Mouse (Mus musculus): ENCODE data around the gene Man1b1. TPM values are rescaled to one million over a fixed set of nuclear protein-coding genes. Genes with fewer than 3 reads are reported as not detected.
A peak's percentile ranks its signal among the peaks of the same experiment; 100 is the strongest.

The Man1b1 gene
- polyA plus RNA-seq, 1 experiment from 2014 or later: 47.0 TPM

DNA sequence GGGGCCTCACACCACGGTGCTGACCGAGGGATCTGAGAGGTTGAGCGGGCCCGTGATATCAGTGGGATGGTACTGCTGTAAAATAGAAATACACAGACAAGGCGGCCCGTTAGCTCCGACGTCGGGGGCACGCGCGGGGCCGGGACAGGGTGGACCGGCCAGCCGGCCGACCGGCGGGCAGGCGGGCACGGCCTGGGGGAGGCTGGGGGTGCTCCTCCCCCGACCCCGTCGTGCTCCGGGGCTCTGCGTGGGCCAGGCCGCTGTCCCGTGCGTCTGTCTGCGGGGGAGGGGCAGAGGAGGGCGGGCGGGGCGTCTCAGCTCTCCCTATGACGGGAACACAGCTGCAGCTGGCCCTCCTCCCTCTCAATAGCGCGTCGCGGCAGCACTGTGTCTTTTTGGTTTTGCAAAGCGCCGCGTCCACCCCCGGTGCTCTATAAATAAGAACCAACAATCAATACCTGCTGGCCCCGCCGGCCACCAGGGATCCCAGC is 40.0 kb upstream of the Man1b1 start:
- peak overlapping the region; percentile 55 for H3K4me2 ChIP-seq
- ATAC-seq (ENCODE audit: insufficient number of reproducible peaks, low FRiP score, low TSS enrichment, low read depth): no peak
- H3K27me3 ChIP-seq: peaks cover 100% of the 10 kb centered on the region
- WGBS: 3% methylated on average over 34 of the region's 43 CpGs
- H3K4me3 ChIP-seq: peak overlapping the region; percentile 36
- H3K36me3 ChIP-seq: no peaks in the 10 kb centered on the region
- H3K4me1 ChIP-seq: peaks cover 43% of the 10 kb centered on the region
- no peak overlapping the region for H3K27ac ChIP-seq
- H3K9ac ChIP-seq: no peak overlapping the region
- no peaks in the 10 kb centered on the region for H3K9me3 ChIP-seq

DNA sequence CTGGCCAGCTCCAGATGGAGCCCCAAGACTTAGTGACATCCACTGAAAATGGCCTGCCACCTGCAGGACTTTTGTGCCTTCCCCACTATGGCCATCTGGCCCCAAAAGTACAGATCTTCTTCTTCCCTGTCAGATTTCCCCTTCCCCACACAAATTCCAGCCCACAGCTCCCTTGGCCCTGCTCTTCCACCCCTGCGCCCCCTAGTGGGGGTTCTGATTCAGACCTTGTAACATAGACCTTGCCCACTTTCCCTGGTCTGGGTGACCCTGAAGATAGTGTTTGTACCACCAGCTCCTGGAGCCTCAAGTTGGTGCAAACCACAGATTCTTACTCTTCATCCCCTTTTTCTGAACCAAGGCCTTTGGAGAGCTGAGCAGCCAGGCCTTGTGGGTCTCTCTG is 39.3 kb upstream of the Man1b1 start:
- Histone ChIP-seq H3K9me3 (no peaks in the 10 kb centered on the region), H3K4me2 (peak overlapping the region; percentile 55; the same call in 1 of the 2 replicates), H3K9ac (no peak overlapping the region), H3K4me1 (peaks cover 39% of the 10 kb centered on the region), H3K27me3 (peaks cover 100% of the 10 kb centered on the region), H3K4me3 (0 out of 2 replicates have a peak overlapping the region, but pooled peaks have one; percentile 36), H3K36me3 (no peaks in the 10 kb centered on the region), H3K27ac (no peak overlapping the region)
- 0% methylated on average over 1 of the region's 1 CpGs for WGBS
- no peak for ATAC-seq (ENCODE audit: insufficient number of reproducible peaks, low FRiP score, low TSS enrichment, low read depth)

DNA sequence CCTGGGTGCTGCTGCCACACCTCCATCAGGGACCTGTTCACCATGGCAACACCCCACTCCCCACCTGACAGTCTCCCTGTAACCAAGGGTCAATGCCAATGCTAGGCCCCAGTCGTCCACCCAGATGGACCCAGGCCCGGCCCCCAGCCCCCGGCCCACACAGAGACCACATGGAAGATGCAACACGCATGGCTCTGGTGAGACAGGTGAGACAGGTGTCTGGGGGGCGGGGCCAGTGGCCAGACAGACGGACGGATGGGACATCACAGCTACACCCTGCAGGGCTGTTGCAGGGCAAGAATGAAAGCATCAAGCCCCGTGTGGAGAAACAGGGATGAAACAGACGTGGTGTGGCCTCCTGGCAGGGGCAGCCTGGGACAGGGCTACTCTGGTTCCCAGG is 38.4 kb upstream of the Man1b1 start:
- no peak for ATAC-seq (ENCODE audit: insufficient number of reproducible peaks, low FRiP score, low TSS enrichment, low read depth)
- 69% methylated on average over 9 of the region's 9 CpGs for WGBS
- Histone ChIP-seq H3K4me1 (peaks cover 39% of the 10 kb centered on the region), H3K36me3 (no peaks in the 10 kb centered on the region), H3K9me3 (no peaks in the 10 kb centered on the region), H3K9ac (no peak overlapping the region), H3K4me2 (no peak overlapping the region), H3K27ac (no peak overlapping the region), H3K4me3 (no peak overlapping the region), H3K27me3 (peaks cover 98% of the 10 kb centered on the region)

DNA sequence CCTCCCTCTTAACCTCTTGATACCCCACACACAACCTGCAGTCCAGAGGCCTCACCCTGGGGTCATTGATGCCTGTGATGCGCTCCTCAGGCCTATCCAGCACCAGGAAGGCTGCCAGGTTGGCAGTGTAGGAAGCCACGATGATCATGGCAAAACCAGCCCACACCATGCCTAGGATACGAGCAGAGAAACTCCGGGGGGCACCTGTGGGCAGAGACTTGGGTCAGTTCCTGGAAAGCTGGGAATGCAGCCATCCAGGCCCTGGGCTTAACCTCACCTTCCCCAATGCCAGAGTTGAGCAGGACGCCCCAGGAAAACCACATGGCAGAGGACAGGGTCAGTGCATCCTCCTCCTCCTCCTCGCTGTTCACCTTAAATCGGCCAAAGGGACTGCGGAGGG is 35.0 kb upstream of the Man1b1 start:
- ATAC-seq (ENCODE audit: insufficient number of reproducible peaks, low FRiP score, low TSS enrichment, low read depth): no peak
- WGBS: 72% methylated on average over 8 of the region's 8 CpGs
- Histone ChIP-seq H3K27me3 (peaks cover 64% of the 10 kb centered on the region), H3K4me3 (no peak overlapping the region), H3K27ac (no peak overlapping the region), H3K9me3 (no peaks in the 10 kb centered on the region), H3K9ac (no peak overlapping the region), H3K36me3 (no peaks in the 10 kb centered on the region), H3K4me2 (no peak overlapping the region), H3K4me1 (peaks cover 7% of the 10 kb centered on the region)

DNA sequence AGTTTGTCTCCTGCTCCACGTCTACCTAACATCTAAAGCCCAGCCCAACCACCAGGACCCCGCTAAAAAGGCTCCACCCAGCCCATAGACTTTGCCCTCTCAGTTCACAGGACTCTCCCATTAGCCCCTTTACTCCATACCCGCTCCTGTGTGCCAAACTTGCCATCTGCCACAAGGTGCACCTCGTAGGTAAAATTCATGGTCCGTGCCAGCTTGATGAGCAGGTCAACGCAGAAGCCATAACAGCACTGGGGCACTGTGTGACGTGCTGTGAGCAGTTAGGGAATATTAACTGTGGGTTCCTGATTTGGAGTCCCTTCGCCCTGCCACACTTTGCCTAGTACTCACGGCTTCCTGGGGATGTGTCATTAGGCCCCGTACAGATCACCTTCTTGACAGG is 34.1 kb upstream of the Man1b1 start:
- ATAC-seq (ENCODE audit: insufficient number of reproducible peaks, low FRiP score, low TSS enrichment, low read depth): no peak
- peaks cover 58% of the 10 kb centered on the region for H3K27me3 ChIP-seq
- no peaks in the 10 kb centered on the region for H3K36me3 ChIP-seq
- no peak overlapping the region for H3K4me2 ChIP-seq
- no peak overlapping the region for H3K27ac ChIP-seq
- no peaks in the 10 kb centered on the region for H3K4me1 ChIP-seq
- no peak overlapping the region for H3K4me3 ChIP-seq
- no peaks in the 10 kb centered on the region for H3K9me3 ChIP-seq
- no peak overlapping the region for H3K9ac ChIP-seq
- 78% methylated on average over 10 of the region's 10 CpGs for WGBS

DNA sequence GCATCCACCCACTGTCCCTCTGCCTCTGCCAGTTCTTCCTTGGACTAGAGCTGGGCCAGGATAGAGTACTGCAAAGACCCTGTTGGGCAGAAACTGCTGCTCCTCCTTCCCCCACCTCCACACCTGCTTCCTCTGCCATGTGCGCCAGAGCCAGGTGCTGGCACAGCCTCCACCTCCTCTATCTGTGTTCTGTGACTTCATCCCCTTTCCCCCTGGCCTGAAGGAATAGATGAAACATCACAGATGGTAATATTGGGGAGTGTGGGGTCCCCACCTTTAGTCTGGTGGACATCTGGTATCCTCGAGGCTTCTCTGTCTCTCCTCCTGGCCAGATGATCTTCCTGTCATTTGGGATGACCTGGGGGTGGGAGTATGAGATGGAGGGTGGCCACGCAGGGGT is 28.7 kb upstream of the Man1b1 start:
- Histone ChIP-seq H3K27me3 (peaks cover 56% of the 10 kb centered on the region), H3K27ac (no peak overlapping the region), H3K9me3 (no peaks in the 10 kb centered on the region), H3K36me3 (no peaks in the 10 kb centered on the region), H3K4me2 (no peak overlapping the region), H3K9ac (no peak overlapping the region), H3K4me1 (peaks cover 13% of the 10 kb centered on the region), H3K4me3 (no peak overlapping the region)
- ATAC-seq (ENCODE audit: insufficient number of reproducible peaks, low FRiP score, low TSS enrichment, low read depth): no peak
- WGBS: 56% methylated on average over 3 of the region's 3 CpGs

DNA sequence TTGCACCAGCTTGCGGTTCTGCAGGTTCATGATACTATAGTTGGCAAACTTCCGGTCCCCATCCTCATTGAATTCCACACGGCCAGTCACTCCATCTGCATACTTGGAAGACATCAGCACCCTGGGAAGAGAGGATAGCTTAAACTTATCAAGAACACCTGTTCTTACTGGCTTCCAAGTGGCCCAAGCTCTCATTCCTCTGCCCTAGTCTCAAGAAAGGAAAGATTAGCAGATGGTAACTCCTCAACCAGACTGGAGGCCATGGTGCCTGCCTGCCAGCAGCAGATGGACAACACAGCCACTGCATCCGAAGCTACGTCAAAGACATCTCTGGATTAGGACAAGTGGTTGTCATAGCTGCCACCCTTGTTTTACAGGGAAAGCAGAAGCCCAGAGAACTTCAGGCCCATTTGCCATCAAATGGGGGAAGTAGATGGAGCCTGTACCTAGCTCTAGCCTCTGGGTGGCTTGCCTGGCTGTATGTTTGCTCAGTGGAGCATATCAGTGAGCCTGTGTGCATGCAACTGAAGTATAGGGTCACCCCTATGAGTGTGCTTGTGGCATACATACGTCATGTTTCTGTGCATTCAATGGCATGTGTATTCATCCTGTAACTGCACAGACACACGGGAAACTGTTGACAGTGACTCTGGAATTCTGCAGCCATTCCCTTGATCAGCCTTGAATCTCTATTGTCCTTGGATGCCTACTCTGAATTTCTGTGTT is 28.0 kb upstream of the Man1b1 start:
- H3K27ac ChIP-seq: no peak overlapping the region
- peak overlapping the region; percentile 43; the same call in 1 of the 2 replicates for H3K4me3 ChIP-seq
- H3K36me3 ChIP-seq: no peaks in the 10 kb centered on the region
- H3K9me3 ChIP-seq: no peaks in the 10 kb centered on the region
- peaks cover 13% of the 10 kb centered on the region for H3K4me1 ChIP-seq
- WGBS: 71% methylated on average over 7 of the region's 7 CpGs
- H3K4me2 ChIP-seq: peak overlapping the region; percentile 81; the same call in 1 of the 2 replicates
- no peak for ATAC-seq (ENCODE audit: insufficient number of reproducible peaks, low FRiP score, low TSS enrichment, low read depth)
- no peak overlapping the region for H3K9ac ChIP-seq
- peaks cover 60% of the 10 kb centered on the region for H3K27me3 ChIP-seq

DNA sequence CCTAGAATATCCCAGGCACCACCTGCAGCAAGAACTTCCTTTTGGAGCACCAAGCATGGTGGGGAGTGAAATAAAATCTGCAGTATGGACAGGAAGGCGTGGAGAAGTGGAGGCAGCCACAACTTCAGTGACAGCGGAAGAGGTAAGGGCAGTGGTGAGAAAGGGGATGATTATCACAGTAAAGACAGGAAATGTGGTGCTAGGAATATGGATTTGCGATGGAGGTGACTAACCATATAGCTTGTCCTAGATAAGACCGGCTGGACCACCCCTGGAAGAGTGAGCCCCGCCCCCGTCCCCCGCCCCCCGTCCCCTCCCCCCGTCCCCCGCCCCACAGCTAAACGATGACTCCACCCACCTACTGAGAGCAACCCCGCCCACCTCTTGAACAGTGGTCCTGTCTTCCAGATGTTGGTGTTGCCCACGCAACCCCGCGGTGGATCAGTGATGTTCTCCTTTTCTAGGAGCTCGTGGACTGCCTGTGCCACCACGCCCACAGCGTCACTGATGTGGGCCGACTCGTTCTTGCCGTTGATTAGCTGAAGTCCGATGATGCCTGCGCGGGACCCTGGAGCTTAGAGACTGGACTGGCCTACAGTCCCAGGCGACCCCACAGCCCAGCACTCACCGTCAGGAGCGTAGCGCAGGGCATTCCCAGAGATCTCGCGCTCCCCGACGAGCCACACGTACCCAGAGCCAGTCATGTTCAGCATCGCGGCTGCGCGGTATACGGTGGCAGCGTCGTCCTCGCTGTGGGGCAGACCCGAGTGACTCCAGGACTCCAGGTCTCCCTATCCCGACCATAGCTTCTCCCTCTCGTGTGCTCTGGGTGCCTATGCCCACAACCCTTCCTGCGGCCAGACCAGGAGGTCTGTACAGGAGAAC is 27.2 kb upstream of the Man1b1 start:
- H3K4me1 ChIP-seq: peaks cover 13% of the 10 kb centered on the region
- H3K27me3 ChIP-seq: peaks cover 67% of the 10 kb centered on the region
- H3K9ac ChIP-seq: peak overlapping the region; percentile 17
- no peak overlapping the region for H3K27ac ChIP-seq
- no peaks in the 10 kb centered on the region for H3K9me3 ChIP-seq
- peak; percentile 7; the same call in 1 of the 2 replicates for ATAC-seq (ENCODE audit: insufficient number of reproducible peaks, low FRiP score, low TSS enrichment, low read depth)
- no peaks in the 10 kb centered on the region for H3K36me3 ChIP-seq
- H3K4me2 ChIP-seq: peak overlapping the region; percentile 81
- peak overlapping the region; percentile 43 for H3K4me3 ChIP-seq
- WGBS: 3% methylated on average over 43 of the region's 45 CpGs

DNA sequence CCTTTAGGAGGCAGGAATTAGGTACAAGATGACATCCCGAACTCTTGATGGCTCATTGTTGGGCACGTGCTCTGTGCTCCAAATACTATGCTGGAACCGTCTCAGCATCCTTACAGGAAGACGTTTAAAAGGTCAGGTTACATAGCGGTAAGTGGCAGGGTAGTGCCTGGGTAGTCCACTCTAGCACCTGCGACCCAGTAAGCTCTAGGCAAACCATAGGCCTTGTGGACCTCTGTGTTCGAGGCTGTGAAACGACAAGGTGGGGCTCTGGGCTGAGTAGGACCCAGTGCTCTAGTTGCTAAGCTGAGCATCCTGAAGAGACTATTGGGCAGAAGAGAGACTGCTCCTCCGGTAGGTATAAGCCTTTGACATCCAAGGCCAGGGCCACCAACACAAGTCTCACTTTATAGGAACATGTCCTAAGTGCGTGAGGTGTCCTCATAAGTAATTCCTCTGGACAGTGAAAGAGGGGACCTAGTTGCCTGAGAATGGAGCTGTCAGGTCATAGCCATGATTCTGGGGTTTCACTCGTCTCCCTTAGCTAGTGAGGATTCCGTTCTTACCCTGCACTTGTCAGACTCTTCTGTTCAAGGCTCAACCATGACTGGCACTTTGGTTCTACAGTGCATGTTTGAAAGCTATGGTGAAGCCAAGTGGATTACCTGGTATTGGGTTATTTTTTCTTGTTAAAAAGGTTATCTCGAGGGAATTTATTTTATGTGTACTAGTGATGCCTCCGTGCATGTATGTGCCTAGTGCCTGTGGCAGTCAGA is 26.4 kb upstream of the Man1b1 start:
- 46% methylated on average over 14 of the region's 14 CpGs for WGBS
- H3K27me3 ChIP-seq: peaks cover 76% of the 10 kb centered on the region

DNA sequence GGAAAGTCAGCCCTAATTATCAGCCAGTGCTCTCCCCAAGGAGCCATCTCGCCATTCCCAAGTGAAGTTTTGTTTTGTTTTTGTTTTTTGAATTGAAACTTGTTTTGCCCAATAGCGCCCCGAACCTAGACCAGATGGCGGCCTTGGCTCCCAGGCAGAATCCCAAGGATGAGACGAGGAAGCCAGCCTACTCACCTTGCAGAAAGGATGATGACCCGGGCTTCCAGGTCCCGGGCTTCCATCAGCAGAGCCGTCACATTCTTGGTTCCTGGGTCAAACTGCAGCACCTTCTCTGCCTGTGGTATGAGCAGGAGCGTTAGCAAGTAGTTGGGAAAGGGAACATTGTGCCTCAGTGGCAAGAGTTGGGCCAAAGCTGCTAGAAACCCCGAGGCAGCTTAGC is 22.0 kb upstream of the Man1b1 start:
- ATAC-seq (ENCODE audit: insufficient number of reproducible peaks, low FRiP score, low TSS enrichment, low read depth): no peak
- H3K4me1 ChIP-seq: peaks cover 5% of the 10 kb centered on the region
- H3K27me3 ChIP-seq: peaks cover 93% of the 10 kb centered on the region
- no peak overlapping the region for H3K4me2 ChIP-seq
- no peak overlapping the region for H3K27ac ChIP-seq
- no peaks in the 10 kb centered on the region for H3K9me3 ChIP-seq
- no peak overlapping the region for H3K9ac ChIP-seq
- H3K4me3 ChIP-seq: no peak overlapping the region
- 52% methylated on average over 10 of the region's 10 CpGs for WGBS
- no peaks in the 10 kb centered on the region for H3K36me3 ChIP-seq

More for the DNA sequence above, 26.4 kb upstream of the Man1b1 start:
- Histone ChIP-seq H3K4me1 (peaks cover 13% of the 10 kb centered on the region), H3K27ac (no peak overlapping the region), H3K9me3 (no peaks in the 10 kb centered on the region), H3K4me3 (peak overlapping the region; percentile 43), H3K9ac (no peak overlapping the region; the same call in 1 of the 2 replicates), H3K36me3 (no peaks in the 10 kb centered on the region), H3K4me2 (peak overlapping the region; percentile 81)
- no peak for ATAC-seq (ENCODE audit: insufficient number of reproducible peaks, low FRiP score, low TSS enrichment, low read depth)

DNA sequence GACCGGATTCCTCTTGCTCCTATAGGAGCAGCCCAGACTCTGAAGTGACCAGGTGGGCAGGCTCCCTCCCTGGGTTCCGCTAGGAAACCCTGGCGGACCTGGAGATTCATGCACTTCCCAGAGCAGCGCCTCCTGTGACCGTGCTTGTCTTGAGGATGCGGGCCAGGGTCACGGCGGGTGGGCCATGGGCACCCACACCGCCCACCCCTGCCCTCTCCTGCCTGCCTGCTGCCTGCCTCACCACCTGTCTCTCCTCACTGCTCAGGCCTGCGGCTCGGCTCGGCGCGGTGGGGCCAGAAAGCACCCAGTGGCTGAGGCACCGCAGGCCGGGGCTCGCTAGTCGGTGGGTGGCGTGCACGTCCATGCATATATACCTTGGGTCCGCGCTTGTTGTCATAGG is 21.2 kb upstream of the Man1b1 start:
- no peaks in the 10 kb centered on the region for H3K9me3 ChIP-seq
- no peak overlapping the region for H3K9ac ChIP-seq
- 1% methylated on average over 22 of the region's 22 CpGs for WGBS
- ATAC-seq (ENCODE audit: insufficient number of reproducible peaks, low FRiP score, low TSS enrichment, low read depth): no peak
- H3K27ac ChIP-seq: no peak overlapping the region
- H3K27me3 ChIP-seq: peaks cover 88% of the 10 kb centered on the region
- H3K4me1 ChIP-seq: no peaks in the 10 kb centered on the region
- H3K4me2 ChIP-seq: no peak overlapping the region
- H3K36me3 ChIP-seq: no peaks in the 10 kb centered on the region
- no peak overlapping the region for H3K4me3 ChIP-seq

Data from limb, embryonic 15.5 days (tissue).